Mouse (Mus musculus) liver, embryonic 14.5 days (tissue): ENCODE measurements at regions not wholly inside any gene's neighbourhood (a gene's known extent, or its start where the extent isn't known, plus 50 kb on each side); places are given as distances from the start of the nearest gene placed in this dataset.
"Not testable (repeated sequence)": the region's sequence is repeated elsewhere in the genome, so short reads cannot be mapped to it uniquely, and the experiment has no call there.

Experiments
- ATAC-seq: fragments of 200-750 bp; cut with Nextera tagmentation; 2 replicates; pipeline ENCODE4 v1.8.0; 2017; ENCODE audit warnings: moderate number of reproducible peaks, mild to moderate bottlenecking, moderate library complexity; ENCODE audit not compliant: insufficient read depth
- DNase-seq, 3 experiments: peaks; one replicate each; pipeline ENCODE4 v3.0.0-alpha.2; 2012 to 2013; ENCODE audit warnings: low read depth in 3 of 3, low spot score in 3 of 3
- H3K27ac ChIP-seq: fragments of 300-500 bp; sonication (generic); 2 replicates; pipeline ENCODE4 v1.5.1; 2014; ENCODE audit warnings: moderate library complexity, mild to moderate bottlenecking, control low read depth, inconsistent platforms
- H3K27me3 ChIP-seq: fragments of 300-500 bp; sonication (generic); 2 replicates; pipeline ENCODE4 v1.6.1; 2014; ENCODE audit warnings: mild to moderate bottlenecking, low read length, moderate library complexity; ENCODE audit not compliant: control insufficient read depth, insufficient read depth
- H3K36me3 ChIP-seq: fragments of 300-500 bp; sonication (generic); replicated peaks from 2 replicates; pipeline ENCODE4 v1.6.1; 2014; ENCODE audit warnings: low read depth; ENCODE audit not compliant: control insufficient read depth, insufficient read depth
- H3K4me1 ChIP-seq, 2 experiments: fragments of 200-500 bp in 1 of 2; fragments of 300-500 bp in 1 of 2; sonication (generic) in 1 of 2; replicated peaks; 2 replicates each; pipeline ENCODE4 v1.6.1; 2012 to 2014; ENCODE audit warnings: antibody characterized with exemption in 1 of 2, inconsistent platforms in 1 of 2, low read length in 1 of 2; ENCODE audit not compliant: control insufficient read depth in 2 of 2, insufficient read depth in 2 of 2
- H3K4me2 ChIP-seq: fragments of 300-500 bp; sonication (generic); 2 replicates; pipeline ENCODE4 v1.6.1; 2014; ENCODE audit warnings: low read depth, mild to moderate bottlenecking, control low read depth, moderate library complexity
- H3K4me3 ChIP-seq, 2 experiments: fragments of 200-500 bp in 1 of 2; fragments of 300-500 bp in 1 of 2; sonication (generic) in 1 of 2; 2 replicates each; pipeline ENCODE4 v1.5.1; 2012 to 2014; ENCODE audit warnings: low read depth in 2 of 2, low read length in 2 of 2, mild to moderate bottlenecking in 2 of 2, control low read depth in 1 of 2, inconsistent platforms in 1 of 2, moderate library complexity in 1 of 2; ENCODE audit not compliant: insufficient read depth in 1 of 2
- H3K9ac ChIP-seq: fragments of 300-500 bp; sonication (generic); replicated peaks from 2 replicates; pipeline ENCODE4 v1.6.1; 2014; ENCODE audit warnings: mild to moderate bottlenecking, control low read depth, moderate library complexity
- H3K9me3 ChIP-seq: fragments of 300-500 bp; sonication (generic); 2 replicates; pipeline ENCODE4 v1.6.1; 2016; ENCODE audit warnings: low read length, mixed read lengths; ENCODE audit not compliant: control insufficient read depth
- CTCF ChIP-seq: IDR thresholded peaks from 2 replicates; pipeline ENCODE4 v1.5.1; 2016; ENCODE audit warnings: antibody characterized with exemption, low read depth, control low read depth
- EP300 ChIP-seq: IDR thresholded peaks from 2 replicates; pipeline ENCODE4 v1.6.1; 2016; ENCODE audit warnings: antibody characterized with exemption, low read depth
- WGBS: fragments of 180-500 bp; shearing (Covaris S2); extraction: QIAGEN DNeasy Blood & Tissue Kit; methylation state at CpG from one replicate; pipeline ENCODE4 v1.1.7; 2014; ENCODE audit not compliant: insufficient replicate concordance; 5-methylcytosine and 5-hydroxymethylcytosine counted together

- H3K36me3 ChIP-seq: no peaks in the 10 kb centered on the region
- no peak overlapping the region for H3K4me2 ChIP-seq
- no peaks in the 10 kb centered on the region for H3K9me3 ChIP-seq
- ATAC-seq (no peak), DNase-seq (no peak)
- TF ChIP-seq EP300 (no peak), CTCF (no peak)
- H3K9ac ChIP-seq: no peak overlapping the region
- no peak overlapping the region for H3K4me3 ChIP-seq
- no peak overlapping the region for H3K27ac ChIP-seq
- H3K27me3 ChIP-seq: no peaks in the 10 kb centered on the region
- no peaks in the 10 kb centered on the region for H3K4me1 ChIP-seq
- WGBS: 58% methylated on average over 3 of the region's 3 CpGs
Observed at GRCm38 (mm10) chr17:52316976-52317375, 285.5 kb upstream of the Kcnh8 start.

GRCm38 (mm10) chr17:52315879-52316278 lies 286.6 kb upstream of the Kcnh8 start:
- H3K9me3 ChIP-seq: no peaks in the 10 kb centered on the region
- TF ChIP-seq EP300: no peak
- no peak for TF ChIP-seq CTCF
- H3K27ac ChIP-seq: no peak overlapping the region
- no peaks in the 10 kb centered on the region for H3K36me3 ChIP-seq
- no peaks in the 10 kb centered on the region for H3K4me1 ChIP-seq
- 56% methylated on average over 2 of the region's 2 CpGs for WGBS
- H3K9ac ChIP-seq: no peak overlapping the region
- no peaks in the 10 kb centered on the region for H3K27me3 ChIP-seq
- no peak for DNase-seq
- no peak overlapping the region for H3K4me3 ChIP-seq
- ATAC-seq: no peak
- no peak overlapping the region for H3K4me2 ChIP-seq

- not testable (repeated sequence) for H3K4me1 ChIP-seq, H3K36me3 ChIP-seq, ATAC-seq, H3K27ac ChIP-seq, DNase-seq, H3K9me3 ChIP-seq, H3K4me2 ChIP-seq, H3K27me3 ChIP-seq, H3K4me3 ChIP-seq, H3K9ac ChIP-seq
- 31% methylated on average over 1 of the region's 2 CpGs for WGBS
Observed at GRCm38 (mm10) chr17:52315456-52315855, 287.1 kb upstream of the Kcnh8 start.

DNA sequence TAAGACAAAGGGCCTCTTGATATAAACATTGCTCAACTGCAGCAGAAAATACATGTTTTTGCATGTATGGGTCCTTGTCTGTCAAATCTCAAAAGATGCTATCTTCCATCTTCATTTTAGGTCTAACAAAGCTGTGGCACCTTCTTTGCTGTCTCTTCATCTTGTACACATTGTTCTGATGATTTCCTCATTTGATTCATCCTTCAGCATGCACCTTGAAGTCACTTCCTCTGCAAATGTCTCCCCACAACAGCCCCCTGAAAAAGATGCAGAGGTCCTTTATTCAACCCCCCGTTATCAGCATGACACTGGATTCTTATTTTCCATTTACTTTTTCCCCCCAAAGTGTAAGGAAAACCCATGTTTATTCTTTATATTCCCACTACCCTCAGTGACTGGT lies 290.5 kb upstream of the Kcnh8 start:
- no peak for TF ChIP-seq EP300
- TF ChIP-seq CTCF: no peak
- no peak overlapping the region for H3K4me2 ChIP-seq
- no peak for ATAC-seq
- H3K4me1 ChIP-seq: no peaks in the 10 kb centered on the region
- H3K9me3 ChIP-seq: no peaks in the 10 kb centered on the region
- no peaks in the 10 kb centered on the region for H3K36me3 ChIP-seq
- H3K4me3 ChIP-seq: no peak overlapping the region
- no peak overlapping the region for H3K27ac ChIP-seq
- 38% methylated on average over 1 of the region's 1 CpGs for WGBS
- no peak for DNase-seq
- no peaks in the 10 kb centered on the region for H3K27me3 ChIP-seq
- no peak overlapping the region for H3K9ac ChIP-seq

- Histone ChIP-seq H3K27ac (no peak overlapping the region), H3K4me2 (no peak overlapping the region), H3K36me3 (no peaks in the 10 kb centered on the region), H3K4me3 (no peak overlapping the region), H3K9ac (no peak overlapping the region), H3K27me3 (no peaks in the 10 kb centered on the region), H3K4me1 (no peaks in the 10 kb centered on the region), H3K9me3 (no peaks in the 10 kb centered on the region)
- TF ChIP-seq EP300: no peak
- no peak for TF ChIP-seq CTCF
- ATAC-seq: no peak
- no peak for DNase-seq
- whole genome bisulfite sequencing: 70% methylated on average over 5 of the region's 5 CpGs
Observed at GRCm38 (mm10) chr17:52308789-52309188, 293.7 kb upstream of the Kcnh8 start.

DNA sequence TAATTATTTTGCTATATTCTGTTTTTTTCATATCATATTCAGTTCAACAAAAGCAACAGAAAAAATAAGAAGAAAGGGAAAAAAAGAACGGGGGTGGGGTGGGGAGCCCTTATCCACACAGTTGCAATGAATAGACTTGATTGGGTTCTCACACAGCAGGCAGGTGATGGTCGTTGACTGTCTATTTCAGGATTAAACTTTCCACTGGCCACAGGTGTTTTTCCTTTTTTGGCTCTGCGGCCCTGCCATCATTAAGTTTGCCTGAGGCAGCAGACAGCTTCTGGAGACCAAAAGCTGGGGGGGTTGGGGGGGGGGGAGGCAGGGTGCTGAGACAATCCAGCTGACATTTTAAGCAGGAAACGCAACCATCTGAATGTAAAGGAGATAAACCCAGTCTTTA lies 298.4 kb upstream of the Kcnh8 start:
- DNase-seq: no peak
- 60% methylated on average over 4 of the region's 4 CpGs for WGBS

More for the DNA sequence above, 298.4 kb upstream of the Kcnh8 start:
- H3K27ac ChIP-seq: no peak overlapping the region
- H3K4me3 ChIP-seq: no peak overlapping the region
- TF ChIP-seq CTCF (no peak), EP300 (no peak)
- no peak for ATAC-seq
- H3K9ac ChIP-seq: no peak overlapping the region
- no peaks in the 10 kb centered on the region for H3K27me3 ChIP-seq
- no peaks in the 10 kb centered on the region for H3K9me3 ChIP-seq
- H3K4me1 ChIP-seq: no peaks in the 10 kb centered on the region
- H3K4me2 ChIP-seq: no peak overlapping the region
- no peaks in the 10 kb centered on the region for H3K36me3 ChIP-seq
